Mouse (Mus musculus) layer of hippocampus, postnatal 36 days (tissue): ENCODE measurements around the gene Gstm6. TPM values are rescaled to one million over a fixed set of nuclear protein-coding genes. Genes with fewer than 3 reads are reported as not detected.
"Not testable (repeated sequence)": the region's sequence is repeated elsewhere in the genome, so short reads cannot be mapped to it uniquely, and the experiment has no call there.

Experiments used
- DNase-seq, 2 experiments: peaks; one replicate each; pipeline ENCODE4 v3.0.0; 2022
- total RNA-seq, 2 experiments: library from RNA; stranded (reverse); gene quantifications; 2 replicates each; pipeline ENCODE4 v1.2.3; 2021

Gstm6 gene
- 10 to 100 TPM; 15.0 to 16.0 TPM for total RNA-seq

DNA sequence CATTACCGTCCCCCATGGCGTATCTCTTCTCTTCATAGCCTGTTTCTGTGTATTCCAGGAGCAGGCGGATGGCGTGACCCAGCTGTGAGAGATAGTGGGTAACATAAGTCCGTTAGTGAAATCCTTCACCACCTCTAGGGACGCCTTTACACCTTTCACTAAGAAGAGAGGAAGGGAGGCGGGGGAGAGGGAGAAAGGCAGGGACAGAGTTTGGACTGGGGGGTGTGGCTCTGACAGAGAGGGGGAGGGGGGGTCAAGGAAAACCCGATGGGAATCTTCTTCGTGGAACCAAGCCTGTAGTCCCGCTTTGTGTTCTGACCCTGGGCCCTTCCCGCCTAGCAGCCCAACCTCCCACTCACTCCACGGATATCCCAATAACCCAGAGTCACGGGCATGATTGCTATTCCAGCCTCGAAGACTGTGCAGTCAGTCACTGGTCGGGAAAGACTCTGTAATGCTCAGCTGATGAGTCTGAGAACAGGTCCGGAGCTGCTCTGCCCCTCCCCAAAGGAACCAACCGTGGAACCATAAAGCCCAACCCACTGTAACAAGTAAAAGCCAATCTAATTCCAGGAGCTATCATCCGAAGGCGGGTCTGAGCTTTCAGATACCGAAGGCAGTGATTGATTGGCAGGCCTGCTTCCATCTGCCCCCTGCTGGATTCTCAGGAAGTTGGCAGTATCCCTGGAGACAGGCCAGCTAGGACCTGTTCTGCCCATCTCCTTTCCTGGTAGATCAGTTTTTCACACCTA lies at the start of gene Gstm6:
TSS of gene Gstm6 (minus strand) at position 511 of the 752 bp plus-strand sequence.
- peak in 1 of 2 experiments; percentile 49 for DNase-seq

DNA sequence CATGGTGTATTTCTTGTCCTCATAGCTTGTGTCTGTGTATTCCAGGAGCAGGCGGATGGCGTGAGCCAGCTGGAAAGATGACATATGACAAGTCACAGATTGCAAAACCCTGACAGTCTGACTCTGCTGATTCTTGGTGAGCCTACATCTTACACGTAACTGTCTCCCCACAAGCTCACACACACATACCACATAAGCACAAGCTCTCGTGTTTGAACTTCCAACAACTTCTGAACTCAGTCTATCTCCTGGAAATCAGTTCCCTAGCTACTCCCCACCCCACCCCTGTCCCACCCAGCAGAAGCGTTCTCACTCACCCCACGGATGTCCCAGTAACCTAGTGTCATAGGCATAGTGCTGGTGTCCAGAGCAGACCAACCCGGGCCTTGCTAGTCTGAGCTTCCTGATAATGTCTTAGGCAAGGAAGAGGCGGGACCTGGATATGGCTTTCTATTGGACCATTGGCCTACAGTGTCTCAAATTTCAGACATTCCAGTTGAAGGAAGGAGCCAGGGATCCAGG lies 42.6 kb upstream of the Gstm6 start, which contains the start of gene Gstm2:
TSS of gene Gstm2 (minus strand) at position 413 of the 522 bp plus-strand sequence.
- DNase-seq: peak; percentile 27 to 33

DNA sequence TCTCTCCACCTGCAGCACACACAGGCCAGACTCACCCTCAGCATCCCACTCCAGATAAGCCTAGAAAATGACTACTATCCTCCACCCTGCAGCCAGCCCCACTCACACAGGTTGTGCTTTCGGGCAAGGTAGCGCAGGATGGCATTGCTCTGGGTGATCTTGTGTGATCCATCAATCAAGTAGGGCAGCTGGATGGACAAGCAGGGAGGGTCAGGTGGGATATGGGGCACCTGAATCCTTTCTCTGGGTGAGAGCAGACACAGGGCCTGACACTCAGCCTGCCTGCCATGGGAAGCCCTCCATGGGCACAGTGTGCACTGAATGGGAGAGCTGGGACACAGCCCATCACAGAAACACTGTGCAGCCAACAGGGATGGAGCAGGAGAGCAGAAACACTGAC lies 41.6 kb upstream of the Gstm6 start:
- DNase-seq: not testable (repeated sequence)

DNA sequence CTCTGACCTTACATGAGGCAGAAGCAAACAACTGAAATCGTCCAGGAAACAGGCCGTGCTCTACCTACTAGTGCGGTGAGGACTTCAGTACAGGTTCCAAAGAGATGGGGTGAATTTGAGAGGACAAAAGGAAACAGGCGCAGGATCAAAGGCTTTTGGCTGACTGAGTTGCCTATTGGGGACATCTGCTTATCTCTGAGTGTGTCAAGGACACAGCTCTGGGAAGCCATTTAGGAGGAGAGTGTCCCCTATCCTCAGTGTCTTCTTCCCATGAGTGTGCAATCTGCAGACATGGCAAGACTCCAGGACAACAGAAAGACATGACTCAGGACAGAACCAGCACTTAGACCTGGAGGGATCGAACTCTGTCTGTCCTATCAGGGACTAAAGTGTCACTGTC lies 40.9 kb upstream of the Gstm6 start:
- no peak for DNase-seq

DNA sequence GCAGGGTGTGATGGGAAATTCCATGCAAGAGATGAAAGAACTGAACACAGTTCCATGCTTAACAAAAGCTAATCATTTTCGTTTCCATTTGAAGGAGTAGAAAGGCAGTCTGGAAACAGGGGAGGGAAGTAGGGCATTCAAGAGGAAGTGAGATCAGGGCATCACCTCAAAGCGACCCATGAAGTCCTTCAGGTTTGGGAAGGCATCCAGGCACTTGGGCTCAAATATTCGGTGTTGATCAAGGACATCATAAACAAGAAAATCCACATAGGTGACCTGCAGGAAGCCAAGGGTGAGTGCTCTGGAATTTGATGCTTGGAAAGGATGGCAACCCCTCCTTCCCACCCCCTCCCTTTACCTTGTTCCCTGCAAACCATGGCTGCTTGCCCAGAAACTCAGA lies 40.2 kb upstream of the Gstm6 start:
- no peak for DNase-seq

DNA sequence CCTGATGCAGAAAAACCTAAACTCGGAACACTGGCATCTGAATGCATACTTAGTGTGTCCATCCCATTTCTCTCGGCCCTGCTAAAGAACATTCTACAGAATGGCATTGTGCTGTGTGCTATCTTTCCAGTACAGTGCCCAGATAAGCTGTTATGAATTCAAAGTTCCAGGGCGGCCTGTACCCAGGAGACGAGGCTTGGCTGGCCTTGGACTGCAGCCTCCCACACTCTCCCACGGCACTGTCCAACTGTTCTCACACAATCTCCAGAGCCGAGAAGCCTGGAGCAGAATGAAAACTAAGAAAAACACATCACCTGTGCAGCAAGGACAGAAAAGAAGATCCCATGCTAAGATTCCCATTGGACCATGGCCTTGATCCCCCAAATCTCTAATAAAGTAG lies 39.2 kb upstream of the Gstm6 start:
- DNase-seq: no peak

DNA sequence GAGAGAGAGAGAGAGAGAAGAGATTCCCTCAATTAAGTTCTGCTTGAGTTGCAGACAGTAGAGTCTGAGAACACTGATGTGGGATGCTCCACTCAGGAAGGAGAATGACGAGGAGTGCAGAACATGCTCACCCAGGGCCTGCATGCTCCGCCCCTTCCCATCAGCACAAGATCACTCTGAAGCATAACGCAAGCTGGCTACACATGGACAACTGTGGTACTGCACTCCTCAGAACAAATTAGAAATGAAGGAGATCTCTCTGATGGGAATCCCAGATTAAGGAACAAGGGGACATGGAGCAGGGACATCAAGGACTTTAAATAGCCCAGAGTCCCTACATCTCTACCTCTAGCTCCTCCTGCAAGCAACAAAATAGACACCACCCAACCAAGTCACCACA lies 37.7 kb upstream of the Gstm6 start:
- DNase-seq: no peak

DNA sequence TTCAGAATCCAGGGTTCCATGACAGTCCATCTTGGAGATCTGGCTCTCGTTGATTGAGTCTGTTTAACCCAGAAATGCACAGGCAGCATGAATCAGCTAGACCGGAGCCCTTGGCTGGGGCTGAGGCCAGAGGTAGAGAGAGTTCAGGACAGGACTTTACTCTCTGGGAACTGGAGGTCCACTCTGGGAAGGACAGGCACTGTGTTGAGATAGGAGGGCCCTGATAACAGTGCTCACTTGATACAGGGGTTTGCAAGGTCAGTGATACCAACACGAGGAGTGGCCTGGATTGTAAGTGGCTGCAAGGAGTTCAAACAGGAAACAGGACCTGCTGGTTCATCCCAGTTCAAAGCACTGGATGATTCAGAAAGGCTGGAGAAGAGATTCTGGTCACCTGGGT lies 34.1 kb upstream of the Gstm6 start:
- DNase-seq: no peak

DNA sequence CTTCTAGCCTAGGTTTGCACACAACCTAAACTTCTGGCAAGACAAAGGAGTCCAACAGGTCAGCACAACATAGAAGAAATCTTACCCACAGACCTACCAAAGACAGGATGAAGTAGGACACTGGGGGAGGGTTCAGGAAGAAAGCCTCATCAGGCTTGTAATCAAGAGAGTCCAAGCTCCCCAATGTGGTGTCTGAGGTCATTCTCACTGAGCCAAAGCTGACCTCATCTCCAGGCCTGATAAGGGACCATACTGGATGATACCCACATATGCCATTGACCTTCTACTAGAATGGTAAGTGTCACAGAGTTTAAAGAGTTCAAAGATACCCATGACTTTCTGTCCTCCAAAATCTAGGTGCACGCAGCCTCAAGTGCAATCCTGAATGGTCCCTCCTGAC lies 30.7 kb upstream of the Gstm6 start:
- no peak for DNase-seq

DNA sequence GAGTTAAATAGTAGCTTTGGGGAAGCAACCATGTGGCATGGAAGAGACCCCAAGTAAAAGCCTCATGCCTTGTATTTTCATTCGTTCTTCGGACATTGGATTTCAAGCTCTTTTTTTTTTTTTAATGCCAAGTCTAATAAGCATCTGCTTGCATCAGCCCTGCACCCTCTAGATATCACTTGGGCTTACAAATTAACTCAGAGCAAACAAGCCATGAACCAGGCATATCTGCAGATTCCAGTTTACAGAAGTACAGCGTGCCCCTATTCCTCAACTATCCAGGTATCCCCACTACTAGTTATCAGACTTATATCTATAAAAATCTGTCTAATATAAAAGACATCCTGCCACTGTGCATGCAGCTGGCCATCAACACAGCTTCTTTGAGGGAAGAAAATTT lies 28.5 kb upstream of the Gstm6 start:
- no peak for DNase-seq

DNA sequence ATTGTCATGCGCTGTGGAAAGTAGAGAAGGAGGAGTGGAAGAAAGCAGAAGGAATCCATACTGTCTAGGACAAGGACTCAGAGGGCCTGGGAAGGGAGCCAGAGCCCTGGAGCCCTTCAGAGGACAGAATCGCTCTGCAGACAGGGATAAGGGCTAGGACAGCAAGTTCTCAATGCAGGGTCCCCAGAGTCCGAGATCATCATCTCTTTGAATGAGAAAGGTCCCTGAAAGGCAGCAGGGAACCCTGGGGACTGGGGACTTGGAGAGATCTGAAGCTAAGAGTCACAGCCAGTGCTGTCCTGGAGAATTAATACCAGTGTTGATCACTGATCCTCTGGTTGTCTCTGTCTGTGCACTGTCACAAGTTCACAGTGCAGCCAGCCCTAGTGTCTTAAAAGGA lies 27.6 kb upstream of the Gstm6 start:
- not testable (repeated sequence) for DNase-seq

DNA sequence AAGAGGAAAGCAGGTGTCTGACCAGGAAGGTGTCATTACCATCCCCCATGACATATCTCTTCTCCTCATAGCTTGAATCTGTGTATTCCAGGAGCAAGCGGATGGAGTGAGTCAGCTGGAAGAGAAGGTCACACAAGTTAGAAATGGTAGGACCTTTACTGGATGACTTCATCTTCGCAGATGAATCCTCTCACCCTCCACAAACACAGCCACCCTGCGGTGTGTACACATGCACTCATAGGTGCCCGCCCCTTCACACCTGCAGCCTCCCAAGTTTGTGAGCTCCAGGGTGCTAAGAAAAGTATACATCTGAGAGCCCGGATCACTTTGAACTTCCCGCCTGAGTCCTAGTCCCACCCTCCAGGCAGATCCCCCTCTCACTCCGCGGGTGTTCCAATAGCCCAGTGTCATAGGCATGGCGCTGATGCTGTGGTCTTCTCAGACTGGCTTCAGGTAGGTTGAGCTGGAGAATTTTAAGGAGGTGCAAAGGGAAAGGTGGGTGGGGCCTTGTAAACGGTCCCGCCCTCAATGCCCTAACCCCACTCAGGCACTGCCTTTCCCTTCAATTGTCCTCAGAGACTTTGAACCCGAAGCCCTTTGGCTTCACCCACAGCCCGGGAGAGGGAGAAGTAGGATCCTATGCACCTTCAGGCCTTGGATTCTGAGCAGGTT lies 25.3 kb upstream of the Gstm6 start, which contains the start of gene Gstm3:
TSS of gene Gstm3 (minus strand) at position 560 of the 672 bp plus-strand sequence.
- no peak for DNase-seq

DNA sequence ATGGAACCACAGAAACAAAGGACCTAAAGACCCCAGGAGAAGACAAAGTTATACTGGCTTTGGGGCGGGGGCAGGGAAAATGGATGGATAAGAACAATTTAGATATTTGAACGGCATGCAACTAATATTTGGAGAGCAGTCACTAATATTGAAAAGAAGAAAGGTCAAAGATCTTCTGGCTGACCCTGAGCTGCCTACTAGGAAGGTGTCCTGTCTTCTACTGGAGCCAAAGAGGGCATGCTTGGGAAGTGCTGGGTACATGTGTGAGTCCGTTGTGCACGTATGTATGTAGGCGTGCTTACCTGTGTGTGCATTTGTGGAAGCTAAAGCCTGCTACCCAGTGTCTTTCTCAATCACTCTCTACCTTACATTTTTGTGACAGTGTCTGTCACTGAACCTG lies 23.1 kb upstream of the Gstm6 start:
- DNase-seq: no peak

DNA sequence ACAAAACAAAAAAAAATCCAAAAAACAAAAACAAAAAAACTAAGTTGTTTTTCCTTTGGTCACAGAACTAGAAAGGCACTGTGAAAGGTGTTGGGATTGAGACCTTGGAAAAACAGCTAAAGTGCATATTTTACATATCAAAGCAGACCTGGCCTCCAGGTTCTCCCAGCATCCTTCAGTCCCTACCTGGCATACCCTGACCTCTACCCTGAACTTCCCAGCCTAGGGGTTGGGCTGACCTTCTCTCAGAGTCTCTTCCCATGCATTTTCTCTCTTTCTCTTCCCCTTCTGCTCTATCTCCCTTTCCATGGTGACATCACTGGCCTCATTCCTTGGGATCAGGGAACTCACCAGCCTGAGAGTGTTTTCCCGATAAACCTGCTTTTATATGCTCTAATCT lies 22.0 kb upstream of the Gstm6 start:
- DNase-seq: no peak

DNA sequence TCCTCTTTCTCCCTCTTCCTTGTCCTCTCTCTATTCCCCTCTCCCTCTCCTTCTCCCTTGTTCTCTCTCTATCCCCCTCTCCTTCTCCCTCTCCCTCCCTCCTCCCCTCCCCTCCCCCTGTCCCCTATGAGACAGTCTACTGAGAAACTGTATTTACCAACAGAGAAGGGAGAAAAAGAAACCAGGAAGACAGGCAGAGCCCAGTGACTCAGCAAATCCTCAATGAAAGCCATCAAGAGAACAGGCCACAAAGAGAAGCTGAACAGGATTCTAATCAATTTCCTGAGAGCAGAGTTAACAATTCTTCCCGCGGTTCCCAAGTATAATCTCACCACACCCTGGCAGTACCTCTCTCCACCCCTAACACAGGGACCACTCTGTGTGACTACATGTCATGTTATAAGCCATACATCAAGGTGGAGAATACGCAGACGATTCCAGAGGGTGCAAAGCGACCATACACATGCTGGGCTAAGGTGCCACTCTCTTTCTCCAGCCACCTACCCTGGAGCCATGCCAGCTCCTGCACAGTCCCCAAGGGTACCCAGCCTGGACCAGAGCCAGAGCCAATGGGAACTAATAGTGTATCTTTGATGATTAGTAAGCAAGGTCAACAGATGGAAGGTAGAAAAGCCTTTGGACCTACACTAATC lies 21.2 kb upstream of the Gstm6 start:
- DNase-seq: no peak

DNA sequence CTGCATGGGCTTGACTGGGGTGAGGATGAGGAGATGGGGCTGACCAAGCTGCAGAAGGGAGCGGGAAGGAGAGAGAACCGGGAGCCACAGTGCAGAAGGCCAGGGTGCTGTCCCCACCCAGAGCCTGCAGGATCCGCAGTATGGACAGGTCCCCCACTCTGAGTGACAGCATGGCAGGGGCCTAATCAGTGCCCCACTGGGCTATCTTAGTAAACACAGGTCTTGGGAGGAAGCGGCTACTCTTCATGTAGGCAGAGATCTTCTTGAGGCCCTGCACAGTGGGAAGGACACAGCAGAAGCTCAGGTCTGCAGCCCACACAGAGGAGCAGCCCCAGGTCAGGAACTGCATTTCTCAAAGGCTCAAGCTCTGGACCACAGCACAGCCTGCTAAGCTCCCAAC lies 20.5 kb upstream of the Gstm6 start:
- DNase-seq: no peak

DNA sequence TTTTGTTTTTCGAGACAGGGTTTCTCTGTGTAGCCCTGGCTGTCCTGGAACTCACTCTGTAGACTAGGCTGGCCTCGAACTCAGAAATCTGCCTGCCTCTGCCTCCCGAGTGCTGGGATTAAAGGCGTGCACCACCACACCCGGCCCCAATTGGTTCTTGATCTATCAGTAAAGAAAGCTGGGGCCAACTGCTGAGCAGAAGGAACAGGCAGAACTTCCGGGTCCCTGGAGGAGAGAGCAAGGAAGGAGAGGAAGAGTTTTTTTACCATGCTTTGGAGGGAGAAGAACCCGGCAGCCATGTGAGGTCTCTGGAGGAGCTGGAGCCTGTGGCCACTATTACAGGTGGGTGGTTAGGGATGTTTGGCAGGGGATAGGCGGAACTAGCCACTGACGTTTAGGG lies 11.7 kb upstream of the Gstm6 start:
- not testable (repeated sequence) for DNase-seq

DNA sequence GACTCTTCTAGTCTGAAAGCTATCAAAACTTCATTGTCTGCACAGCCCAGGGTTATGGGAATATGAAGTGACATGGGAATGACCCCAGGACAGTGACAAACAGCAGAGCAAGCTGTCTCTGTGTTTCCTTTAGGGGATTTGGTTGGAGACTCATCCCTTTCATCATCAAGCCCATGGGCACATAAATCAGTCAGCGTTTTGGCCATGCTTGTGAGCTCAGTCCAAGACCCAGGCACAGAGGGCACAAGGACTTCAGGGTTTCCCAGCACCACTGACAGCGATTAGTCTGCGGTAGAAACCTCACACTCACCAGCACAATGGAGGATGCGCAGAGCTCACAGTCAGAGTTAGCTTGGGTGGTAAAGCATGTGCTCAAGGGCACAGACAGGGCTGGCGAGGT lies 10.4 kb upstream of the Gstm6 start:
- DNase-seq: no peak

DNA sequence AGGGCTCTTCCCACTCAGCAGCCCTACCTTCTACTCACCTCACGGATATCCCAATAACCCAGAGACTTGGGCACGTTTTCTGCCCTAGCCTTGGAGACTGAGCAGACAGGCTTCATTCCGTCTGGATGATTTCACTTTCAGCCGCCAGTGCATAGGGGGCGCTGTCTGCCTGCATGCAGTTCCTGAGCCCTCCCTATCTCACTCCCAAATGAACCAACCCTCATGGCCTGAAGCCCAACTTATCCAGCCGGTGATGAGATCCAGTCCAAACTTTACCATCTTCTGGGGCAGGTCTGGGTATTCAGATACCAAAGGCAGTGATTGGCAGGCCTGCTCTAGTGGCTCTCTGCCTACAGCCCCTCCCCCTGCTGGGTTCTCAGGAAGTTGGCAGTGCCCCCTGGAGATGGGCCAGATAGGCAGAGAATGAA lies 9.8 kb upstream of the Gstm6 start:
- peak; percentile 49 to 68 for DNase-seq

DNA sequence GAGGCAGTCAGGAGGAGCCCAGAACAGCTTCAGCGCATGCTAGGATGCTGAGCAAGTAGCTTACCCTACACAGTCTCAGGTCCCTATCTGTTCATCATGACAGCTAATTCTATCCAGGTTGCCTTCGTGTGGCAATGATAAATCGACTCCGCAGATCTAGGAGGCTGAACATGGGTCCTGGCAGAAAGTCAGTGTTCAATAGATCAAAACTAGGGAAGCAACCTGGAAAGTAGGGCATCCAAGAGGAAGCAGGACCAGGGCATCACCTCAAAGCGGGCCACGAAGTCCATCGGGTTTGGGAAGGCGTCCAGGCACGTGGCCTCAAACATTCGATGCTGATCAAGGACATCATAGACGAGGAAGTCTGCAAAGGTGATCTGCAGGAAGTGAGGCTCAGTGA lies 7.0 kb upstream of the Gstm6 start:
- no peak for DNase-seq

DNA sequence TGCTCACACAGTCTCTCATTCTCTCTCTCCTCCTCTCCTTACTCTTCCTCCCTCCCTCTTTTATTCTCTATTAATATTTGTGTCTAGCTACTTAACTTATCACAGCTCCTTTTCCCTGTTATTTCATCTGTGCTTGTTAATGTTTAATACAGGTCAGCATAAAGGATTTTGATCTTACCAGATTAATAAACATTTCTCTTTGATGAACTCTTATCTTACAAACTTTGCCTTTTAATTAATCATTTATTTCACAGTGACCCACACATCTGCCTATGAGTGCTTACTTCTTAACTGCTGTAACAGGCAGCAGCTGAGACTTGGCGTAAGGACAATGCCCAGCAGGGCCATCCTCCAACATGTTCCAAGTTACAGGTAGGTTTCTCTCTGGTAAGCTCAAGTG lies 5.9 kb upstream of the Gstm6 start:
- DNase-seq: not testable (repeated sequence)

DNA sequence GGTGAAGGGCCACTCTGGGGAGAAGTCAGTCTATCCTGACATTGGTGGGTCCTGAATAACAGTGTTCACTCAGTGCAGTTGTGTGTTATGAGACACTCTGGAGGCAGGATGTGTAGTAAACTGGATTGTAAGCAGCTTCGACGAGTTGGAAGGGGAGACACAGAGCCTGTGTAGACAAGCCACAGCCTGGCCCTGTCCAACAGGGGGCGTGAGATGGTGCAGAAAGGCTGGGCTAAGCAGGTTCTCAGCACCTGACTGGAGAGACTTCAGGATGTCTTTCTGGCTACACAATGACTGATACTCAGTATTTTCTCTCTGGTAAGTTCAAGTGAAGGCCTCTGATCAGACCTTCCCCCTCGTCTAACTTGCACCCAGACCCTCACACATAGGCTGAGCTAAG lies 2.2 kb upstream of the Gstm6 start:
- no peak for DNase-seq

DNA sequence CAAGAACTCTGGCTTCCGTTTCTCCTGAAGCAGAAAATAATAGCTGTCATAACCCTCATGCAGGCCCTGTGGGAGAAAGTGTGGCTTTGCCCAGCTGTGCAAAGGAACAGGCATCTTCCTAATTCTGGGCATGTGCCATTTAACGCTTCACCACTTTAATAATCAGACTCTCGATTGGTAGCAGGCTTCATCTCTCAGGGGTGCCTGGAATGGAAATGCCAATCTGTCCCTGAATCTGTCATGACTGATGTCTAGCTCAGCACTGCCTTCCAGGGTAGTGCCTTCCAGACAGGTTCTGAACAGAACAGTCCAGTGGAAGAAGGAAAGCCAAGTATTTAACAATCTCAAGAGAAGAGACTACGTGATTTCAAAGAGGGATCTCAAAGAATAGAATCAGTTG lies 2.3 kb downstream of the Gstm6 start:
- DNase-seq: peak in 1 of 2 experiments; percentile 26
